Mouse (Mus musculus) cerebellum, adult 8-10 months (tissue): ENCODE data around the gene N4bp1.

Experiments
- DNase-seq: peaks from one replicate; pipeline ENCODE4 v3.0.0; 2022

N4bp1 gene

GRCm38 (mm10) chr8:86820186-86820755 lies 64.8 kb downstream of the N4bp1 start:
- DNase-seq = no peak

GRCm38 (mm10) chr8:86819426-86819825 lies 65.6 kb downstream of the N4bp1 start:
- no peak for DNase-seq

DNA sequence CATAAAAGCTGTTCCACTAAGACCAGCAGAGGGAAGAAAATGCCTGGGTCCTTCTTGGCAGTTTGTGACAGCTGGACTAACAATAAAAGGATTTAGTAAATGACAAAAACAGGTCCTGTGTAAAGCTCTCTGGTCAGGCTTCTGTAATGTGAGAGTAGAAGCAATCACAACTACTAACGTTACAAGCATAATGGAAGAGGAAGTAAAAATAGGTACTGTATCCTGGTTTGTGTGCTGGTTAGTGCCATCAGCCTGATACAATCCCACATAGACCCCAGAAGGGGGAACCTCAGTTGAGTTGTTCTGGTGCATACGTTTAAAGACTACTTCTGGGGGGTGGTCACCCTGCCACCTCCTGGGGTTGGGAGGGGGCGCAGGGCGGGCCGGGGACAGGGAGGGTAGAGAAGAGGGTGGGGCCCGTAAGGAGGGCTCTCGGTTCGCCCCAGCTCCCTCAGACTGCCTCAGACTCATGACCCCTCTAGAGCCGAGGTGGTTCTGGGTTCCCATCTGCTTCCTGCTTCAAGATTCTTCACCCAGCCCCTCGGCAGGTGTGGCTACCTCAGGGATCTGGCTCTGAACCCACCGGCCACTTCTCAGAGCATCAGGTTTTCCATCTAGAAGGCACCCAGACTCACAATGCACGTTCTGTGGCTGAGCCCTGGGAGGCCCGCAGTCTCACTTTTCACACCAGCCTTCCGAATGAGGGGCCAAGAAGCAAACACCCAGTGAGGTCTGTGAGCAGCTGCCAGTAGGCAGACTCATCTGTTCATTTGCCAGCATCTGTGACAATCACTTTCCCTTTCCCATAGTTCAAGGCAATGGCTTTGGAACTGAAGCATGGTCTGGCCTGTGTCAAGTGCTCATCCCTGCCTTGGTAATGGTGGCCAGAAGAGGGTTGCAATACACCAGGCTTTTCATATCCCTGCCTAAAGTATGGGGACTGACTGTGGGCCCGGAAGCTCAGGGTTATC lies 75.8 kb downstream of the N4bp1 start:
- no peak for DNase-seq

DNA sequence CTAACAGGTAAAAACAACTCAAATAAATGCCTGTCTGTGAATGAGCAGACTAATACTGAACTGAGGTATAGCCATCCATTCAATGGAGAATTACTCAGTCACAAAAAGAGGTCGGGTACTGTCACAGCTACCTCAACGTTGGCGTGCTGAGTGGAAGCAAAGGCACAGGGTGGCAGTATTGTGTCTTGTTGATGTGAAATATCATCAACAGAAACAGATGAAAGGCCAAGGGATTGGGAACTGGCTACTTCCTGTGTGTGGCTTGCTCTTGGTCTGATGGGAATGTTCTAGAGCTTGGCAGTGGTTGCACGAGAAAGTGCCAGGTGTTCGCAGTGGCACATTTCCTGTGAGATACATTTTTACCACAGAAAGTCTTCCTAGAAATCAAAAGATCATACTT lies 76.8 kb downstream of the N4bp1 start:
- DNase-seq = peak; percentile 19

GRCm38 (mm10) chr8:86801988-86802387 lies 83.1 kb downstream of the N4bp1 start:
- no peak for DNase-seq

GRCm38 (mm10) chr8:86800966-86801365 lies 84.1 kb downstream of the N4bp1 start:
- no peak for DNase-seq

GRCm38 (mm10) chr8:86798141-86798540 lies 86.9 kb downstream of the N4bp1 start:
- DNase-seq = no peak

- DNase-seq = no peak
Measured at GRCm38 (mm10) chr8:86797705-86798104, 87.4 kb downstream of the N4bp1 start.

DNA sequence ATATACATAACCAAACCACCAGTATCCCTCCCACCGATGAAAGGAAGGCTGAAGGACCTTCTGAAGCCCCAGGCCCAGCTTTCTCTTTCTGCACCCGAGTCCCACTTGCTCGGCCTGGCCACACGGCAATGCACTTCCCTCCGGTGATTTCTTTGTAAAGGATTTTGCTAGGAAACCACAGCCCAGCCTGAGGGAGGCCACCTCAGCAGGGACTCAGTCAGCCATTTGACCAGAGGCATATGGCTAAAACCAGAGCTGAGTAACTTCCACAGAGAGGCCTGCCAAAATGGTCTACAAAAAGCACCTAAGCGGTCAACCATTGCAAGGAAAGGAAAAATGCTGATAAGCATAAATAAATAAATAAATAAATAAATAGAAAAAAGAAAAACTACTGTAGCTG lies 90.3 kb downstream of the N4bp1 start:
- DNase-seq = no peak

- DNase-seq = no peak
Measured at GRCm38 (mm10) chr8:86791542-86791941, 93.5 kb downstream of the N4bp1 start.

GRCm38 (mm10) chr8:86789576-86789975 lies 95.5 kb downstream of the N4bp1 start:
- DNase-seq = no peak

GRCm38 (mm10) chr8:86787891-86788420 lies 97.1 kb downstream of the N4bp1 start:
- DNase-seq = no peak

GRCm38 (mm10) chr8:86786498-86786897 lies 98.6 kb downstream of the N4bp1 start:
- no peak for DNase-seq

- DNase-seq = no peak
Measured at GRCm38 (mm10) chr8:86781094-86781493, 104.0 kb downstream of the N4bp1 start.

- no peak for DNase-seq
Measured at GRCm38 (mm10) chr8:86779207-86779606, 105.9 kb downstream of the N4bp1 start.

GRCm38 (mm10) chr8:86769945-86770715 lies 114.9 kb downstream of the N4bp1 start:
- no peak for DNase-seq

- DNase-seq = no peak
Measured at GRCm38 (mm10) chr8:86768499-86768898, 116.6 kb downstream of the N4bp1 start.

GRCm38 (mm10) chr8:86766548-86767211 lies 118.4 kb downstream of the N4bp1 start:
- DNase-seq = no peak

DNA sequence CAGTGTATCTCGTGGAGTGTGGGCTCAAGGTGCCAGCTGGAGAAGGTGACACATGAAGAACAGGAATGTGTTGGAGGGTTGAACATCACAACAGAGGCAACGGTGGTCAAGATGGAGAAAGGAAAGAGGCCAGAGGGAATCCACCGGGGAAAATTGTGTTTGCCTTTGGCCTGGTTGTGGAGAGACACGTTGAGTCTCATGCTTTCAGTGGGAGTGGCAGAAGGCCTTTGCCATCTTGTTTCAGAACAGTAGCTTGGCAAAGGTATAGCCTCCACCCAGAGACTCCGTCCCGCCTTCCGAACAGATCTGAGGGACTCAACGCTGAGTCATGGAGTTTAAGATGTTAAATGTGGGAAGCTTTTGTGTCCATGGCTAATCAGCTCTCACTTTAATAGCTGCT lies 119.4 kb downstream of the N4bp1 start:
- DNase-seq = no peak

DNA sequence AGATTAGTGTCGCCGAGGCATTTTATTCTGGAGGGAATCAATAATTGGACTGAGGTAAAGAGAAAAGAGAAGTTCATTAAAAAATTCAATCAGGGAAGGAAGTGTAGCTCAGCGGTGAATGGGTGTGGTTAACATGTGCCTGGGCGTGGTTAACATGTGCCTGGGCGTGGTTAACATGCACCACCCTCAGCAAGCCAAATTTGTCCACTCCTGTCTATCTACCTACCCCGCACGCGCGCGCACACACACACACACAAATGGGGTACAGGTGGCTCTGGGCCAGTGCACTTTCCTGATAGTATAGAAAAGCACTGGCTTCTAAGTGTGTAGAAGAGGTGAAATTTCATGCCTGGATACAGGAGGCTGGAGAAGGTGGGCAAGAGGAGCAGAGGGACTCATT lies 119.9 kb downstream of the N4bp1 start:
- no peak for DNase-seq

DNA sequence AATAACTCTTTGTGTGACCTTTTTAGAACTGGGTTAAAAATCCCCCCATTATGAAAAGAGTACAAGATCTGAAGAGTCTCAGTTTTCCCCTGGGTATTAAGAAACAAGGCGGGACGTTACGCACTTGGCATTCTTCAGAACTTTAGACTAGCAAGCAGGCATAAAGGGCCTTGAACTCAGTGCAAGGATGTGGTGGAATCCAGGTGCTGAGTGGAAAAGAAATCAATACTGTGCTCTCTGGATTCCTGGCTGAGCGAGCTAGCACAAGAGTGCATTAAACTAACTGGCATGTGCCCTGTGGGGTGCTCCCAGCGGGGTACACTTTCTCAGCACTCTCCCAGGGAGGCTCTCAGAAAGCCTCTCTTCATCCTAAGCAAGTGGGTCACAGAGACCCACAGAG lies 122.3 kb downstream of the N4bp1 start:
- DNase-seq = no peak

DNA sequence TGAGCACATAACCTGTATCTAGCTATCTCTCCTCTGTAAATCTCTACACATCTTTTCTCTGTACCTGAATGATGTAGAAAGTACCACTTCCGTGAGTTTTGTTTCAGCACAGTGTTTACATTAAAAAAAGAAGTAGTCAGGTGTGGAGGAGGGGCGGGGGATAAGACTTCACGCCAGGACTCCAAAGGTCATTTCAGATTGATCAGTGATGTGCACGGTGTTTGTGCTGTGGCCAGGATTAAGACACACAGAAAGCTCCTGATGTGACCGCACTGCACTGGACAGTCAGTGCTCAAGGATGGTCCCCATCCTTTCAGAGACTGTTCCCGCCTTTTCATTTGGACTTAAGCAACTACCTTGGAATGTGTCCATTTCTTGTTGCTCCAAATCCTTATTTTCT lies 124.3 kb downstream of the N4bp1 start:
- no peak for DNase-seq

- DNase-seq = no peak
Measured at GRCm38 (mm10) chr8:86759090-86759491, 126.0 kb downstream of the N4bp1 start.
